Mouse (Mus musculus) right cerebral cortex, postnatal 10 days (tissue): ENCODE data around the gene Gm10031.
"Not testable (repeated sequence)": the region's sequence is repeated elsewhere in the genome, so short reads cannot be mapped to it uniquely, and the experiment has no call there.

Source experiments
- DNase-seq, 2 experiments: peaks; one replicate each; pipeline ENCODE4 v3.0.0; 2021; ENCODE audit warnings: low spot score in 2 of 2

The Gm10031 gene

GRCm38 (mm10) chr1:156523842-156524241, at the start of gene Gm10031:
TSS of gene Gm10031 (plus strand) at chr1:156524012.
- not testable (repeated sequence) for DNase-seq

DNA sequence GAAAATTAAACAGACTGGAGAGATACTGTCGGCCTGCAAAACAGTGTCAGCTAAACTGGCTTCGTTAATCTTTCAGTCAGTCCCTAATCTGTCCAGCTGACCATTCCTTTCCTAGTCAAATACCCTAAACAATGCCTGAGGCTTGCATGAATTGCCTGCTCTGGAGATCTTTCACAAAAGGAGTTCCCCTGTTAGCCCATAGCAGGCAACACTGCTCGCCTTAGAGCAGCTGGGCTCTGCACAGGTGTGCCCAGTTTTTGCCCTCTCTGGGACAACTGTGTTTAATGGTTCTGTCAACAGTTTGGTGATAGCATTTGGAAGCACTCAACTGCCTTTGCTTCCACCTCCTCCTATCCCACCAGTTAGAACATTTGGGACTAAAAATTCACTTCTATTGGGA, 49.0 kb upstream of the Gm10031 start:
- no peak for DNase-seq

- DNase-seq: no peak
Measured at GRCm38 (mm10) chr1:156476016-156476415, 47.8 kb upstream of the Gm10031 start.

DNA sequence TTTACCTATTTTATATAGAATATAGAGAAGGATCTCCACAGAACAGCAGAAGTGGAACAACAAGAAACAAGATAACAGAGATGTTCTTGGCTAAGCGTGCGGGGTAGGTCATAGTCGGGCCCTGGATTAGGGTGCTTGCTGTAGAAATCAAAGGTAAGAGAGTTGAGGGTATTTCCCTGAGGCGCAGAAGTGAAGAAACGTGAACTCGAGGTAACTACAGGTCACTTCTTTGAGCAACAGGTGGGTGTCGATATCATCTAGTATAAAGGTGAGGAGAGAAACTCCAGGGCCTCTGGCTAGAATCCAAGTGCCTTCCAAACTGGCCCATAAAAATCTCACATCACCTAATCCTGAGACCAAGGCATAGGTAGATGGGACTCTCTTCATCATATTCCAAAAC, 47.3 kb upstream of the Gm10031 start:
- no peak for DNase-seq

DNA sequence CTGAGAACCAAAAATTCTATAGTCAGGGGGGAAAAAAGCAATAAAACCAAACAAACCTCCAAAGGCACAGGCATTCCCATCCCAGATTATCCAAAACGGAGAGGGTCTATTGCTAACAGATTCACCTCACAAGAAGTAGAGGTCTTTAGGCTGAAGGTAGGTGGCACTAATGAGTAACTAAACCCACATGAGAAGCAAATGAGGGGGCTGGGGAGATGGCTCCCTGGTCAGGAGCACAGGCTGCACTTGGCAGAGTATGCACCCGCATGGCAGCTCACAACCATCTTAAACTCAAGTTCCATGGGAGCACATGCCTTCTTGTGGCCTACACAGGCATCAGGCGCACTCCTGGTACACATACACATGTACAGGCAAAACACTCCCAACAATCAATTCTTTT, 42.0 kb upstream of the Gm10031 start:
- no peak for DNase-seq

GRCm38 (mm10) chr1:156487498-156487897, 36.3 kb upstream of the Gm10031 start:
- no peak for DNase-seq

DNA sequence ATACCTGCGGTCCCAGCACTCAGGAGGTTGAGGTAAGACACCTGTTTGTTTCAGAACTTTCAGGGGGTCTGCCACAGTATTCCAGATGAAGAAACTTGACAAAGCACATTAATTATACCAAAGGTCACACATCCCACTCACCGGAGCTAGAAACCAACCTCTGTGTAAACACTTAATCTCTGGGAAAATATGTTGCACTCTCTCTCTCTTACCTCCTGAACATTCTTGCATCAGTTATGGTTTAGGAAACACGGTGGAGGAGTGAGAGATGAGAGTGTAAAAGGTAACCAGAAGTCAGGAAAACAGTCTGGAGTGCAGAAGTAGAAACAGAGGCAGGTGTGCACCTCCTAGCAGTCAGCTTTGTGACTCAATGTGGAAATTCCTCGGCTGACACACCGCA, 35.8 kb upstream of the Gm10031 start:
- DNase-seq: no peak

GRCm38 (mm10) chr1:156491226-156491796, 32.5 kb upstream of the Gm10031 start:
- DNase-seq: no peak

DNA sequence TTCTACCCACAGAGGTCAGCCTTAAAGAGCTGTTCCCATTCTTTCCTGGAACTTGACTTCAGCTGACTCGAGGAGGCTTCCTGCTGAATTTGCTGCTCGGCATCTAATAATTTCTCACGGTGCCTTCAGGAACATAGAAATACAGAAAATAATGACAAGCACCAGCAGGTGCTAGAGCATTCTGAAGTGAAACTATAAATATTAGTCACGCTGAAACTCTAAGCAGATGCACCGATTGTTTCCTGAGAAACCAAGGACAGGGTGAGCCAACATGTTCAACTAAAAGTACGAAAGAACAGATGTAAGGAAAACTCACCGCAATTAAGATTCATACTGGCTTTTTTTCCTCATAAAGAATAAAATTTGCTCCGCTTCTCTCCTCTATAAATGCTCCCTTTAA, 28.8 kb upstream of the Gm10031 start:
- DNase-seq: no peak

GRCm38 (mm10) chr1:156496910-156497309, 26.9 kb upstream of the Gm10031 start:
- no peak for DNase-seq

DNA sequence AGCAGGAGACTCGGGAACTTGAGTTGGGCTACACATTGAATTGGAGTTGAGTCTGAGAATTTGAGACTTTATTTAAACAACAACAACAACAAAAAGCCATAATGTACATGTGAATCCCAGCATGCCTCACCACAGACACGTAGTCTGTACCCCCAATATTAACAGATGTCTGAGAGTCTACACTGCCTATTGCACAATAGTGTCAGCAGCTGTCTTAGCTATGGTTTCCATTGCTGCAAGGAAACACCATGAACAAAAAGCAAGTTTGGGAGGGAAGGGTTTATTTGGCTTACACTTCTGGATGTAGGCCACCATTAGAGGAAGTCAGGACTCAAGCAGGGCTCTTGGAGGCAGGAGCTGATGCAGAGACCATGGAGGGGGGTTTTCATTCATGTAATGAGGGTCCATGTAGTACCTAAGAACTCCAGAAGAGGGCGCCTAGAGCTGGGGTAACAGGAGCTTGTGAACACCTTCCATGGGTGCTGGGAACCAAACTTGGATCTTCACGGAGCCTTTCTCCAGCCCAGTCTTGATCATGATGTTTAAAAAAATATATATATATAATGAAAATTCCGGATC, 18.8 kb upstream of the Gm10031 start:
- no peak for DNase-seq

DNA sequence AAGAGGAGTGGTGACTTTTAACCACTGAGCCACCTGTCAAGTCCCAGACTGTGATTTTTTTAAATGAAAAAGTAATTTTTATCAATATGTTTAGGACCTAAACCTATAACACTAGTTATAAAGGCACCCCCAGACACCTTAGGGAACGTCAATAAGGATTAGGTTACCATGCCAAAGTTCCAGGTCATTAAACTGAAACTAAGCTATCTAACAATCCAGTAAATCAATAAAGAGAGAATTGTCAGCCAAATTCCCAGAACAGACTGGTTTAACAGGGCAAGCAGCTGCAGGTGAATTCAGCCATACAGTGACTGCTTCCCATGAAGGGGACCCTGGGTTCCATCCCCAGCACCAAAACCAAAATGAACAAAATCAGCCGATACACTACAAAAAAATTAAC, 17.9 kb upstream of the Gm10031 start:
- DNase-seq: no peak

DNA sequence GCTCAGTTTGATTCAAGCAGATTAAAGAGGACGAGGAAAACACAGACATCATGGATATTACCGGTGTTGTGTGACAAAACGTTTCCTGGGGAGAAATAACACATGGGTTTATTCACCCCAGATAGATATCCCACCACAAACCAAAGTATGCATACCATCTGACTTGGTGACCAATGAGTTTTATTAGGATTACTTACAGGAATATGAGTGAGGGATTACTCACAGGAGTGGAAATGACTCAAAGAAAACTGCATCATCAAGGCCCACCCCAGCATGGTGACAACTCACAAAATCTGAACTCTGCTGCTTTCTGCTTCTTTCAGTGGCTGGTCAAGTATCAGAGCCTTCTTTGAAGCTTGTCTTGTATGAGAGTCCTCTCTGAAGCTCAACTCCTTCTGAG, 16.1 kb upstream of the Gm10031 start:
- DNase-seq: no peak

- DNase-seq: no peak
Measured at GRCm38 (mm10) chr1:156520136-156520780, 3.6 kb upstream of the Gm10031 start.

DNA sequence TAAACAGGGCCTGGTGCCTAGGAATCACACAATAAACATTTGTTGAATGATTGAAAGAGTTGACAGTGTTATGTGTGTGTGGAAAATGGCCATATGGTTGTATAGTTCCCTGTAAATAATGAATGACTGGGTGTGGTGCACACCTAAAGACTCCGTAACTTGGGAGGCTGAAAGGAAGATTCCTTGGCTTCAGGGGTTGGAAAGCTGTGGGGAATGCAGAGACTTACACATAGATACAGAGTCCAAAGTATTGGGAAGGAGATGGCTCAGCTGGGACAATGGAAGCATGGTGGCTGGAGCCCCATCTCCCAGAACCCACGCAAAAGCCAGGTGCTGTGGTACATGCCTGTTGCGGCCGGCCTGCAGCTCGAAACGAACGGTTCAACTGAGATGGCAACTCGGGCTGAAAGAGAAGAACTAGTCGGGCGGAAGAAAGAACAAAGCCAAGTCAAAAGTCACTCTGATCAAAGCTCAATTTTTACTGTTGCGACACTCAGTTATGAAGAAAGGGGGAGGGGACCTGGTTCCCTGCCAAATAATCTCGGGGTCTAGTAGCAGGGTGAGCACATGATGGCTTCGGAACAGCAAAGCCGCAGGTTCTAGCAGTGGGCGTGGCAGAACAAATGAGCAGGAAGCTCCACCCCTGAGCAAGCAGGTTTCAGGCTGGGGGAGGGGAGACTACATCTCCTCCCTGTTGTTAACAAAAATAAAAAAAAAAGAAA, 1.9 kb upstream of the Gm10031 start:
- DNase-seq: no peak

GRCm38 (mm10) chr1:156532476-156533175, 8.8 kb downstream of the Gm10031 start:
- DNase-seq: not testable (repeated sequence)

GRCm38 (mm10) chr1:156533483-156533882, 9.7 kb downstream of the Gm10031 start:
- no peak for DNase-seq

GRCm38 (mm10) chr1:156533911-156534310, 10.1 kb downstream of the Gm10031 start:
- no peak for DNase-seq

- no peak for DNase-seq
Measured at GRCm38 (mm10) chr1:156537031-156537430, 13.2 kb downstream of the Gm10031 start.

DNA sequence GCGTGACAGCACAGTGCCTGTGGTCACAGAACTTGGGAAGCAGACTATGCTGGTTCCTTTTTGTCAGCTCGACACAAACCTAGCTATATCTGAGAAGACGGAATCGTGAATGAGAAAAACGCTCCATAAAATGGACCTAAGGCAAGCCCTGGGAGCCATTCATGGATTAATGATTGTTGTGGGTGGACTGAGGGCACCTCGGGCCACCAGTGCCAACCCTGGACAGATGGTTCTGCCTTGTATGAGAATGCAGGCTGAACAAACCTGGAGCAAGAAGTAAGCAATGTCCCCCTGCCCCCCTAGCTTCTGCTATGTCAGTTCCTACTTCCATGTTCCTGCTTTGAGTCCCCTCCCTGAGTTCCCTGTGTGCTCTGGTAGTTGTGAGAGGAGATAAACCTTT, 13.9 kb downstream of the Gm10031 start:
- no peak for DNase-seq

DNA sequence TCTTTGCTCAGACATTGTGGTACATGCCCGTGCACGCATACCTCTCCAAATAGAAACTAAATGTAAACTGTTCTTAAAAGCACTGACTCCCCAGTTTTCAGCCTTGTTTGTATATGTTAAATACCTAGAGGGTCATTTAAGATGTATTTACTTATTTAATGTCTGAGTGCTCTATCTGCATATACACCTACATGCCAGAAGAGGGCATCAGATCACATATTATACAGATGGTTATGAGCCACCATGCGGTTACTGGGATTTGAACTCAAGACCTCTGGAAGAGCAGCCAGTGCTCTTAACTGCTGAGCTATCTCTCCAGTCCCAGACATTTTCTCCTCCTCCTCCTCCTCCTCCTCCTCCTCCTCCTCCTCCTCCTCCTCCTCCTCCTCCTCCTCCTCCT, 14.6 kb downstream of the Gm10031 start:
- no peak for DNase-seq
